Mouse (Mus musculus) ES-E14 (cell line): ENCODE measurements around the gene Acad11. TPM values are rescaled to one million over a fixed set of nuclear protein-coding genes. Genes with fewer than 3 reads are reported as not detected.

Source experiments
- DNase-seq: peaks from one replicate; pipeline ENCODE4 v3.0.0-alpha.2; 2013; ENCODE audit warnings: low read depth, low spot score
- H3K27ac ChIP-seq: 2 replicates; pipeline ENCODE4 v1.5.1; 2012; ENCODE audit warnings: low read depth, mild to moderate bottlenecking, low read length, moderate library complexity, mixed read lengths; ENCODE audit not compliant: poor library complexity, insufficient read depth, severe bottlenecking
- H3K36me3 ChIP-seq: 2 replicates; pipeline ENCODE4 v1.6.1; 2012; ENCODE audit warnings: mild to moderate bottlenecking, low read length, moderate library complexity, mixed read lengths; ENCODE audit not compliant: control insufficient read depth, poor library complexity, insufficient read depth, severe bottlenecking
- H3K4me1 ChIP-seq, 2 experiments: fragments of 150-350 bp in 1 of 2; sonication (generic) in 1 of 2; 2 replicates each; pipeline ENCODE4 v1.6.1; 2012; ENCODE audit warnings: low read length in 2 of 2, mild to moderate bottlenecking in 1 of 2, mixed read lengths in 1 of 2; ENCODE audit not compliant: control insufficient read depth in 2 of 2, insufficient read depth in 2 of 2, poor library complexity in 1 of 2
- H3K4me3 ChIP-seq, 2 experiments: fragments of 150-350 bp in 1 of 2; sonication (generic) in 1 of 2; 2 replicates each; pipeline ENCODE4 v1.5.1; 2012; ENCODE audit warnings: low read length in 2 of 2, low read depth in 1 of 2, mild to moderate bottlenecking in 1 of 2, mixed read lengths in 1 of 2; ENCODE audit not compliant: insufficient read depth in 1 of 2, poor library complexity in 1 of 2, severe bottlenecking in 1 of 2
- H3K9ac ChIP-seq: 2 replicates; pipeline ENCODE4 v1.6.1; 2012; ENCODE audit warnings: low read depth, mild to moderate bottlenecking, low read length, mixed read lengths; ENCODE audit not compliant: poor library complexity, insufficient read depth, severe bottlenecking
- H3K9me3 ChIP-seq: fragments of 150-350 bp; sonication (generic); 2 replicates; pipeline ENCODE4 v1.6.1; 2012; ENCODE audit warnings: low read depth, mild to moderate bottlenecking, low read length; ENCODE audit not compliant: control insufficient read depth, insufficient read depth
- CHD2 ChIP-seq: IDR thresholded peaks from 2 replicates; pipeline ENCODE4 v1.6.1; 2014; ENCODE audit warnings: mild to moderate bottlenecking, low read depth, low read length, inconsistent platforms
- HCFC1 ChIP-seq: IDR thresholded peaks from 2 replicates; pipeline ENCODE4 v1.6.1; 2012; ENCODE audit warnings: low read length, inconsistent platforms, borderline replicate concordance; ENCODE audit not compliant: insufficient read depth
- MAFK ChIP-seq: IDR thresholded peaks from 2 replicates; pipeline ENCODE4 v1.6.1; 2014; ENCODE audit warnings: mild to moderate bottlenecking, low read depth, low read length, inconsistent platforms; ENCODE audit not compliant: insufficient read depth
- ZC3H11A ChIP-seq: IDR thresholded peaks from 2 replicates; pipeline ENCODE4 v1.6.1; 2012; ENCODE audit warnings: low read depth, mild to moderate bottlenecking, inconsistent platforms, low read length, borderline replicate concordance
- ZNF384 ChIP-seq: IDR thresholded peaks from 2 replicates; pipeline ENCODE4 v1.6.1; 2012; ENCODE audit warnings: low read depth, low read length, inconsistent platforms
- in situ Hi-C, 2 experiments: fragments of 600-800 bp; cut with MboI; formaldehyde crosslinking; loops; one replicate each; pipeline ENCODE4 v1.15.1; 2025; ENCODE audit warnings: low sequenced_read_pairs in 2 of 2, inconsistent platforms in 1 of 2; ENCODE audit not compliant: unreplicated experiment in 2 of 2
- total RNA-seq: library from RNA; depleted of rRNA; stranded (reverse); fragments of 300-350 nt; gene quantifications from 2 replicates; pipeline ENCODE4 v1.2.3, GENCODE M21; 2012; rRNA removed

Gene Acad11
- total RNA-seq, 1 experiment, result 22.4 TPM

DNA sequence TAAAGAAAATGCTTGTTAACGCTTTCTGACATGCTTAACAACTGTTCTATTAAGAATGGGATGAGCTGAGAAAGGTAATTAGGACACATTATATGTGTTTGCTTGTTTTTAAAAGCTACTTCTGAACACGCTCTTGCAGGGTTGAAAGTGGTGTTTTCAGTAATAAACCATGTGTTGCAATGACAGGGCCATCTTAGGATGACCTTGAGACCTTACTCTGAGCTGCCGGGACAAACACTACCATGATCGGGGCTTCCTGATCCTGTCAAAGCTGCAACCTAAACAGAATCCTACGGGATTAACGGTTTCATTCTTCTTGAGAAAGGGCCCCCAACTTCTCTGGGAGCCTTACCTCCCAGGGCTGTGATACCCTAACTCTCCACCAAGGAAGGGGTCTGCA is 108.5 kb downstream of the Acad11 start:
- no peak for DNase-seq
- H3K27ac ChIP-seq, result no peak overlapping the region
- TF ChIP-seq MAFK, result no peak
- TF ChIP-seq HCFC1, result no peak
- no peak for TF ChIP-seq CHD2
- no peak for TF ChIP-seq ZC3H11A
- TF ChIP-seq ZNF384, result no peak
- no peak overlapping the region for H3K4me3 ChIP-seq
- H3K9ac ChIP-seq, result no peak overlapping the region
- in situ Hi-C loops, result no loop called here
- no peaks in the 10 kb centered on the region for H3K4me1 ChIP-seq
- peaks cover 41% of the 10 kb centered on the region for H3K36me3 ChIP-seq
- no peaks in the 10 kb centered on the region for H3K9me3 ChIP-seq

DNA sequence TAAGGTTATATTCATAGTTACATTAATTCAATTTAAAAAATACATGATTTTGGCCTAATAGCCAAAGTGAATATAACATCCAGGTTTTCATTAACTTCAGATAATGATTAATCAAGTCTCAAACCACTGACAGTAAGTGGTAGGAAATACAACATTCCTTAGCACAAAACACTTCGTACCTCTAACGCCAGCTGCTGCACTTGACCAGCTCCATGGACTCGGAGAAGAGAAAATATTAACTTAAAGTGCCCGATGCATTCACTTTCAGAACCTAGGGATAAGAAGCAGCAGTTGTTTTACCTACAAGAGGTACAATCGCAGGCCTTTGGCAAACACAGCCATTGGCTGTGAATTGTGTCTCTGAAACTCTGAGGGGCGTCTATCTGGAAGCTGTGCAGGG is 109.2 kb downstream of the Acad11 start:
- Histone ChIP-seq H3K36me3 (peaks cover 37% of the 10 kb centered on the region), H3K27ac (no peak overlapping the region), H3K9me3 (no peaks in the 10 kb centered on the region), H3K9ac (no peak overlapping the region), H3K4me3 (no peak overlapping the region), H3K4me1 (no peaks in the 10 kb centered on the region)
- DNase-seq, result no peak
- no peak for TF ChIP-seq MAFK
- no peak for TF ChIP-seq ZC3H11A
- no peak for TF ChIP-seq HCFC1
- no peak for TF ChIP-seq ZNF384
- in situ Hi-C loops, result no loop called here

Other genes starting within 250 kb of the Acad11 start
- gene Nphp3, start 60.8 kb upstream of the Acad11 start, total RNA-seq, result 6.4 and 7.2 TPM in 2 replicates
- gene Gm28305, start 22.7 kb upstream of the Acad11 start, total RNA-seq, result not detected in 2 replicates
- gene Uba5, start 243 bp upstream of the Acad11 start, total RNA-seq, result 31.9 and 44.7 TPM in 2 replicates
- 1.1 and 1.3 TPM in 2 replicates for gene Ackr4, start 63.6 kb downstream of the Acad11 start, total RNA-seq
- gene Dnajc13, start 199.6 kb downstream of the Acad11 start, total RNA-seq, result 72.3 and 98.1 TPM in 2 replicates